Mouse (Mus musculus): Measurements from ENCODE around the gene Rpl27a. TPM values are rescaled to one million over a fixed set of nuclear protein-coding genes. Genes with fewer than 3 reads are reported as not detected.

The Rpl27a gene
- polyA plus RNA-seq, 1 experiment from 2014 or later: 106 TPM

GRCm38 (mm10) chr7:109528356-109528755, 9.4 kb downstream of the Rpl27a start:
- H3K27ac ChIP-seq: no peak overlapping the region
- no peaks in the 10 kb centered on the region for H3K4me1 ChIP-seq
- ATAC-seq: peak; percentile 56; the same call in 1 of the 2 replicates
- no peak overlapping the region for H3K4me2 ChIP-seq
- H3K9ac ChIP-seq: no peak overlapping the region
- H3K27me3 ChIP-seq: no peaks in the 10 kb centered on the region
- WGBS: 11% methylated on average over 3 of the region's 3 CpGs
- H3K9me3 ChIP-seq (replicated peaks): no peaks in the 10 kb centered on the region
- H3K4me3 ChIP-seq: no peak overlapping the region
- H3K36me3 ChIP-seq (ENCODE audit: poor library complexity, severe bottlenecking): peaks cover 33% of the 10 kb centered on the region

- Histone ChIP-seq H3K9me3 (replicated peaks) (no peaks in the 10 kb centered on the region), H3K36me3 (ENCODE audit: poor library complexity, severe bottlenecking) (peaks cover 25% of the 10 kb centered on the region), H3K4me3 (no peak overlapping the region), H3K4me1 (0 out of 2 replicates have a peak, but pooled peaks cover 3% of the 10 kb centered on the region), H3K4me2 (no peak overlapping the region), H3K27ac (no peak overlapping the region), H3K27me3 (no peaks in the 10 kb centered on the region), H3K9ac (no peak overlapping the region)
- ATAC-seq: no peak
- WGBS: 81% methylated on average over 2 of the region's 2 CpGs
Measured at GRCm38 (mm10) chr7:109529741-109530140, 10.8 kb downstream of the Rpl27a start.

DNA sequence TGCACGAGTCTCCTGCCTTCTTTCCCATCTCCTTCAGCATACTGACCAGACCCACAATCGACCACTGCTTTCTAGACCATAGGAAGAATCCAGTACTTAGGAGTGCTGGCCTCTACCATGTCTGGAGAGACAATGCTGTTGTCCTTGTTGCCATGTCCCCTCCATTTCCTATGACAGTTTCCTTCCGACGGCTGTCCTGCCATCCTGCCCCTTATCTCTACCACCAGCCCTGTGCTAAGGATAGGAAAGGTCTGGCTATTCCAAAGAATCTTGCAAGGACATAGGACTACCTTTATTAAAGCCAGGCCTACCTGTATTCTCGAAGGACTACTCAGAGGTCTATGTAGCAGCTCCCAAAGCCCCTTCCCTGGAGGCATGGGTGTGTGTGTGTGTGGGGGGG, 12.6 kb downstream of the Rpl27a start:
- H3K9ac ChIP-seq: no peak overlapping the region
- peaks cover 8% of the 10 kb centered on the region; the same call in 1 of the 2 replicates for H3K36me3 ChIP-seq (ENCODE audit: poor library complexity, severe bottlenecking)
- H3K27me3 ChIP-seq: no peaks in the 10 kb centered on the region
- ATAC-seq: no peak
- no peaks in the 10 kb centered on the region for H3K9me3 ChIP-seq (replicated peaks)
- no peak overlapping the region for H3K4me2 ChIP-seq
- H3K27ac ChIP-seq: no peak overlapping the region
- 88% methylated on average over 5 of the region's 5 CpGs for WGBS
- no peak overlapping the region for H3K4me3 ChIP-seq
- peaks cover 12% of the 10 kb centered on the region for H3K4me1 ChIP-seq

- Histone ChIP-seq H3K27ac (no peak overlapping the region), H3K27me3 (no peaks in the 10 kb centered on the region), H3K4me1 (peaks cover 20% of the 10 kb centered on the region), H3K9me3 (replicated peaks) (no peaks in the 10 kb centered on the region), H3K4me3 (no peak overlapping the region), H3K9ac (no peak overlapping the region), H3K4me2 (no peak overlapping the region), H3K36me3 (ENCODE audit: poor library complexity, severe bottlenecking) (peaks cover 7% of the 10 kb centered on the region; the same call in 1 of the 2 replicates)
- 74% methylated on average over 3 of the region's 3 CpGs for WGBS
- no peak for ATAC-seq
Measured at GRCm38 (mm10) chr7:109532691-109533090, 13.7 kb downstream of the Rpl27a start.

DNA sequence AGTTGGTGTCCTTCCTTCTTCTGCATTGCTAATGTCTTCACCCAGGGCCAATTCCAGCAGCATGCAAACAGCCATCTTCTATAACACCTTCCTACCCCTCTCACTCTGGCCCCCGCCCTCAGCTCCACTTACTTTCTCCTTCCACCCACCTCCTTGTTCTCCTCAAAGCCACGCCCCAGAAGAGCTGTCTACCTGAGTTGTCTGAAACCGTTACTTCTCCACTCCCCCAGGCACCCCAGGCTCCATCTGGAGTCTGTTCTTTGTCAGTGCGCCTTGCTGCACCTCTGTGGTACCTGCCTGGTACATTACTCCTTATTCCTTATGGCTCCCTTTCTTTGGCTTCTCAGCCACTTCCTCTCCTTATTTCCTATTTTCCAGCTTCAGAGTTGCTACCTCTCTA, 14.2 kb downstream of the Rpl27a start:
- no peaks in the 10 kb centered on the region for H3K9me3 ChIP-seq (replicated peaks)
- H3K4me1 ChIP-seq: peaks cover 20% of the 10 kb centered on the region
- no peak overlapping the region for H3K27ac ChIP-seq
- H3K4me2 ChIP-seq: no peak overlapping the region
- whole genome bisulfite sequencing: 74% methylated on average over 4 of the region's 4 CpGs
- no peaks in the 10 kb centered on the region for H3K27me3 ChIP-seq
- H3K9ac ChIP-seq: no peak overlapping the region
- H3K36me3 ChIP-seq (ENCODE audit: poor library complexity, severe bottlenecking): peaks cover 7% of the 10 kb centered on the region; the same call in 1 of the 2 replicates
- H3K4me3 ChIP-seq: no peak overlapping the region
- no peak for ATAC-seq

GRCm38 (mm10) chr7:109533888-109534287, 14.9 kb downstream of the Rpl27a start:
- H3K27me3 ChIP-seq: no peaks in the 10 kb centered on the region
- no peak overlapping the region for H3K4me2 ChIP-seq
- H3K4me1 ChIP-seq: peaks cover 20% of the 10 kb centered on the region
- ATAC-seq: no peak
- H3K4me3 ChIP-seq: no peak overlapping the region
- no peak overlapping the region for H3K27ac ChIP-seq
- 0 out of 2 replicates have a peak, but pooled peaks cover 7% of the 10 kb centered on the region for H3K36me3 ChIP-seq (ENCODE audit: poor library complexity, severe bottlenecking)
- 0 out of 2 replicates have a peak overlapping the region, but pooled peaks have one; percentile 5 for H3K9ac ChIP-seq
- no peaks in the 10 kb centered on the region for H3K9me3 ChIP-seq (replicated peaks)
- 90% methylated on average over 4 of the region's 4 CpGs for WGBS

DNA sequence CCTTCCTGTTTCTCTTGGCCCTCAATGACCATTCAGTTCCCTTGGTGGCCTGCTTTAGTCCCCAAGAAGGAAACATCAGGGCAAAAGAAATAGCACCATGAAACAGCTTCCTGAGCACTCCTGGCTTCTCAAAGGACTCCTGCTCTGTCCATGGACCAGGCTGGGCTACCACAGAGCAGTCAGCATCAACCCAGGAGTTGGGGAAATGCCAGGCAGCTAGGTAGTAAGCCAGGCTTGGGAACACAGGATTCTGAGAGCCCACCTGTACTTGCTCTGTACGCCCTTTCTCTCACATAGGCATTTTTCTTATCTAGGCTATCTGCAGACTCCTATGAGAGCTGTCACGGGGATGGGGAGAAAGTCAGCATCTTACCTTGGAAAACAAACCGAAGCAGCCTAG, 16.0 kb downstream of the Rpl27a start:
- peaks cover 20% of the 10 kb centered on the region for H3K4me1 ChIP-seq
- no peak overlapping the region for H3K4me3 ChIP-seq
- 100% methylated on average over 3 of the region's 3 CpGs for WGBS
- H3K4me2 ChIP-seq: no peak overlapping the region
- H3K9me3 ChIP-seq (replicated peaks): no peaks in the 10 kb centered on the region
- H3K27me3 ChIP-seq: no peaks in the 10 kb centered on the region
- H3K9ac ChIP-seq: no peak overlapping the region
- no peak for ATAC-seq
- no peak overlapping the region for H3K27ac ChIP-seq
- peaks cover 11% of the 10 kb centered on the region; the same call in 1 of the 2 replicates for H3K36me3 ChIP-seq (ENCODE audit: poor library complexity, severe bottlenecking)

- peak; percentile 92 for ATAC-seq
- H3K4me2 ChIP-seq: no peak overlapping the region
- H3K9me3 ChIP-seq (replicated peaks): no peaks in the 10 kb centered on the region
- no peaks in the 10 kb centered on the region for H3K27me3 ChIP-seq
- peaks cover 20% of the 10 kb centered on the region for H3K4me1 ChIP-seq
- H3K36me3 ChIP-seq (ENCODE audit: poor library complexity, severe bottlenecking): peaks cover 11% of the 10 kb centered on the region; the same call in 1 of the 2 replicates
- peak overlapping the region; percentile 82 for H3K27ac ChIP-seq
- H3K4me3 ChIP-seq: no peak overlapping the region
- 27% methylated on average over 4 of the region's 4 CpGs for WGBS
- peak overlapping the region; percentile 34; the same call in 1 of the 2 replicates for H3K9ac ChIP-seq
Measured at GRCm38 (mm10) chr7:109536451-109536946, 17.6 kb downstream of the Rpl27a start.

- H3K4me2 ChIP-seq: no peak overlapping the region
- H3K9ac ChIP-seq: no peak overlapping the region
- ATAC-seq: no peak
- no peaks in the 10 kb centered on the region for H3K27me3 ChIP-seq
- peaks cover 20% of the 10 kb centered on the region for H3K4me1 ChIP-seq
- H3K27ac ChIP-seq: no peak overlapping the region
- H3K9me3 ChIP-seq (replicated peaks): no peaks in the 10 kb centered on the region
- H3K4me3 ChIP-seq: no peak overlapping the region
- H3K36me3 ChIP-seq (ENCODE audit: poor library complexity, severe bottlenecking): peaks cover 9% of the 10 kb centered on the region; the same call in 1 of the 2 replicates
Measured at GRCm38 (mm10) chr7:109540902-109541301, 22.0 kb downstream of the Rpl27a start.

DNA sequence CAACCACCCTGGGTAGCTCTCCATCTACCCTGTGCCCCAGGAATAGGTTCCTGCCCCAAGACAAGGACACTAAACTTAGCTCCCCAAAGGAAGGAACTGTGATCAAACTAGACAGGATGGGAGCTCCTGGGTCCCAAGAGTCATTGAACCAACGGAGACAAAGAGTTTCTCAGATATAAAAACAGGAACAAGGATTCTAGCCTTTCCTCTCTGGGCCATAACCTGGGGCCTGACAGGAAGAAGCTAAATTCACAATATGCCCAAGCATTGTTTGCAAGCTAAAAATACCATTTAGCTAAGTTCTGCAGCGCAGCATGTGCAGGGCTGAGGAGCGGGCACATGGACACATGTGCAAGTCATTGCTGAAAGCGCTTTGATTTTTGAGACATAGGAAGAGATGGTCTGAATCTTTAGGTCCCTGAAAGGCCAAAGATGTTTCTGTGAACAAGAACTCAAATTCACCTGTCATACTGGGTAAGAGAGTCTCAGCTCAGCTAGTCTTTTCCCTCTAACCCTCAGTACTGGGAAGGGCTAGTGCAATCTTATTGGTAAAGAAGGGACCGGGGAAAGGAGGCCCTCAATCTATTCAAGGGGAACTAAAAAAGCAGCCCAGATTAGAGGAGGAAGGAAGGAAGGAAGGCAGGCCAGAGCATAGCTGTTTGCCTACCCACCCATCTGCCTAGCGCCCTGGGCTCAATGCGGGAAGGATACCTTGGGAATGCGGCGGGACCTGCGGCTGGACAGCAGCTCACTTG, 22.8 kb downstream of the Rpl27a start:
- Histone ChIP-seq H3K9ac (no peak overlapping the region), H3K4me1 (peaks cover 11% of the 10 kb centered on the region), H3K4me2 (no peak overlapping the region), H3K27me3 (no peaks in the 10 kb centered on the region), H3K4me3 (no peak overlapping the region), H3K27ac (no peak overlapping the region), H3K36me3 (ENCODE audit: poor library complexity, severe bottlenecking) (peaks cover 9% of the 10 kb centered on the region; the same call in 1 of the 2 replicates), H3K9me3 (replicated peaks) (no peaks in the 10 kb centered on the region)
- 95% methylated on average over 10 of the region's 10 CpGs for WGBS
- ATAC-seq: no peak

DNA sequence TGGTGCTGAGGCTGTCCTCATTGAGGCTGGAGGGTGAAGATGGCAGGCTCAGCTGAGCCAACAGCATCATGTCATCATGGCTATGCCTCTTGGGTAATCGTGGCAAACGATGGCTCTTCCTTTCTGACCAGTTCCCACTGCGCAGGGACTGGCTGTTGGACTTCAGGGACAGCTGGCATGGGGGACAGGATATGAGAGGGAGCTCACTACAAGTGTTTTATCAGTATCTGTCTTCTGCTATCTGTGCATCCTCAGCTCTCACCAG, 23.3 kb downstream of the Rpl27a start:
- no peaks in the 10 kb centered on the region for H3K27me3 ChIP-seq

DNA sequence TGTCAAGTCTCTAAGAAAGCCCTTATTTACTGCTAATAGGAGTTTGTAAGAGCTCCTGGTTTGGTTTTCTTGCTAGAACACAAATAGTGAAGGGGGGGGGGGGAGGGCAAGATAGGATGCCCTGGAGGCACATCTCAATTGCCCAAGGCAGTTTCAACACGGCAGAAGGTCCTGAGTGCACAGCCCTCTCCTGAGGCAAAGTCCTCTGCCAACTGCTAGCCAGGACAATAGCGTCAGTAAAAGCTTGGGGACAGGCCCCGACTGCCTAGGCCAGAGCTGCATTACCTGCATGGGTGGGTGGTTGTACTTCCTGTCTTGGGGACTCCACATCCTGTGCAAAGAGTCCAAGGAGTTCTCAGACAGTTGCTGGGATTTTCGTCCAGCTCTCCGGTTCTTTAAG, 25.8 kb downstream of the Rpl27a start:
- Histone ChIP-seq H3K9ac (no peak overlapping the region), H3K27me3 (no peaks in the 10 kb centered on the region), H3K36me3 (ENCODE audit: poor library complexity, severe bottlenecking) (0 out of 2 replicates have a peak, but pooled peaks cover 5% of the 10 kb centered on the region), H3K4me1 (peaks cover 6% of the 10 kb centered on the region; the same call in 1 of the 2 replicates), H3K4me2 (no peak overlapping the region), H3K4me3 (no peak overlapping the region), H3K9me3 (replicated peaks) (no peaks in the 10 kb centered on the region), H3K27ac (no peak overlapping the region)
- WGBS: 75% methylated on average over 5 of the region's 5 CpGs
- no peak for ATAC-seq

More for the DNA sequence above, 23.3 kb downstream of the Rpl27a start:
- Histone ChIP-seq H3K9ac (no peak overlapping the region), H3K4me3 (no peak overlapping the region), H3K9me3 (replicated peaks) (no peaks in the 10 kb centered on the region), H3K4me1 (peaks cover 6% of the 10 kb centered on the region; the same call in 1 of the 2 replicates), H3K36me3 (ENCODE audit: poor library complexity, severe bottlenecking) (peaks cover 9% of the 10 kb centered on the region; the same call in 1 of the 2 replicates), H3K4me2 (no peak overlapping the region), H3K27ac (no peak overlapping the region)
- WGBS: 87% methylated on average over 3 of the region's 3 CpGs
- no peak for ATAC-seq
